Mouse (Mus musculus): ENCODE measurements around the gene 4833439L19Rik.

- TF ChIP-seq POLR2A (IDR thresholded peaks at IDR 0.05; ENCODE audit: borderline replicate concordance, low read depth, low read length) (no peak; the same call in 1 of the 2 replicates), CTCF (IDR thresholded peaks at IDR 0.05; ENCODE audit: low read depth, low read length) (no peak)
Measured at GRCm38 (mm10) chr13:54589996-54590951, 25.0 kb upstream of the 4833439L19Rik start, which contains the start of the genes Nop16 and Higd2a.

All from bone marrow macrophage, adult 2 months (primary cell).